Mouse (Mus musculus) retina, embryonic 14.5 days (tissue): ENCODE measurements around the gene Mrps25.

ENCODE experiments used
- DNase-seq: peaks from one replicate; pipeline ENCODE4 v3.0.0-alpha.2; 2015; ENCODE audit warnings: low spot score

Gene Mrps25

DNA sequence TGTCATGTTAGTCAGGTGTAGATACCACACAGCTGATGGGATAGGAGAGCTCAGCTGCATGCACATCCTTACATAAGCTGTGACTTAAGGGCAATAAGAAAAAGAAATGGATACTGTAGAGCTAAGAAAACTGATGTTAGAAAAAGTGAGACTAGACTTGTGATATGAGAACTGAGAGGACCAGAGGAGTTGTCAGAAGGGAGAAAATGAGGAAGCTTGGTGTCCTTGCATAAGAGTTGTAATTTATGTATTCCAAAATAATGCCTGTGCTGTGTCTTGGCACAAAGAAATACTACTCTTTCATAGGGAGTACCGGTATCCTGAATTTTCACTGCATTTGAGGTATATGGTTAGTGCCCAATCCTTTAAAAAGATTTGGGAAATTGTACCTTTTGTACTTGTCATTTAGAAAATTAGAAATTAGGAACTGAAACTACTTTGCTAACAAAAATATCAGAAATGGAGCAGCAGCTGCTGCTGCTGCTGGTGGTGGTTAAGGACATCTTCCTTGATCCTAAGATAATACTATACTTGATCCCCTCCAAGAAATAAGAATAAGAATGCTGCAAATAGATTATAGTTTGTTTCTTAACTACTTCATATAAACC lies 56.9 kb downstream of the Mrps25 start:
- DNase-seq, result no peak

- DNase-seq, result no peak
Measured at GRCm38 (mm10) chr6:92124547-92124946, 59.3 kb downstream of the Mrps25 start.
